Mouse (Mus musculus) intestine, embryonic 14.5 days (tissue): ENCODE data around the gene Spire2. TPM values are rescaled to one million over a fixed set of nuclear protein-coding genes. Genes with fewer than 3 reads are reported as not detected.

Experiments
- ATAC-seq: fragments of 200-750 bp; cut with Nextera tagmentation; replicated peaks from 2 replicates; pipeline ENCODE4 v1.8.0; 2017; ENCODE audit warnings: low read depth, moderate number of reproducible peaks, moderate TSS enrichment, moderate library complexity; ENCODE audit not compliant: low FRiP score, low TSS enrichment
- DNase-seq: peaks from one replicate; pipeline ENCODE4 v3.0.0-alpha.2; 2018; ENCODE audit warnings: low spot score
- H3K27ac ChIP-seq: fragments of 300-500 bp; sonication (generic); 2 replicates; pipeline ENCODE4 v1.5.1; 2014; ENCODE audit warnings: low read depth, mild to moderate bottlenecking, control low read depth
- H3K27me3 ChIP-seq: fragments of 300-500 bp; sonication (generic); replicated peaks from 2 replicates; pipeline ENCODE4 v1.6.1; 2014; ENCODE audit warnings: low read length, control low read depth; ENCODE audit not compliant: control insufficient read depth, insufficient read depth
- H3K36me3 ChIP-seq: fragments of 300-500 bp; sonication (generic); 2 replicates; pipeline ENCODE4 v1.6.1; 2014; ENCODE audit warnings: low read length, control low read depth; ENCODE audit not compliant: control insufficient read depth, insufficient read depth
- H3K4me1 ChIP-seq: fragments of 300-500 bp; sonication (generic); replicated peaks from 2 replicates; pipeline ENCODE4 v1.6.1; 2014; ENCODE audit warnings: low read length, control low read depth, mixed read lengths; ENCODE audit not compliant: control insufficient read depth, insufficient read depth
- H3K4me2 ChIP-seq: fragments of 300-500 bp; sonication (generic); 2 replicates; pipeline ENCODE4 v1.6.1; 2014; ENCODE audit warnings: low read length
- H3K4me3 ChIP-seq: fragments of 300-500 bp; sonication (generic); 2 replicates; pipeline ENCODE4 v1.5.1; 2014; ENCODE audit warnings: low read depth, low read length, control low read depth, mixed read lengths
- H3K9ac ChIP-seq: fragments of 300-500 bp; sonication (generic); 2 replicates; pipeline ENCODE4 v1.6.1; 2014; ENCODE audit warnings: mild to moderate bottlenecking, low read length
- H3K9me3 ChIP-seq: fragments of 300-500 bp; sonication (generic); 2 replicates; pipeline ENCODE4 v1.6.1; 2016; ENCODE audit warnings: low read length, control low read depth; ENCODE audit not compliant: control insufficient read depth
- WGBS: fragments of 180-500 bp; shearing (Covaris S2); extraction: QIAGEN DNeasy Blood & Tissue Kit; methylation state at CpG from one replicate; pipeline ENCODE4 v1.1.7; 2014; 5-methylcytosine and 5-hydroxymethylcytosine counted together
- polyA plus RNA-seq: library from polyadenylated mRNA; unstranded; fragments of >200 nt; fragmentation: Nextera tagmentation; extraction: Ambion mirVana; gene quantifications from 2 replicates; pipeline ENCODE4 v1.2.1, GENCODE M21; 2014

Gene Spire2
- polyA plus RNA-seq, 1 experiment from 2014 or later, result 2.9 TPM

- no peak overlapping the region for H3K27ac ChIP-seq
- ATAC-seq (no peak), DNase-seq (no peak)
- no peak overlapping the region for H3K9ac ChIP-seq
- WGBS, result 84% methylated on average over 4 of the region's 4 CpGs
- H3K4me3 ChIP-seq, result no peak overlapping the region
- H3K36me3 ChIP-seq, result no peaks in the 10 kb centered on the region
- peaks cover 11% of the 10 kb centered on the region for H3K4me1 ChIP-seq
- H3K9me3 ChIP-seq, result no peaks in the 10 kb centered on the region
- H3K4me2 ChIP-seq, result no peak overlapping the region
- H3K27me3 ChIP-seq, result no peaks in the 10 kb centered on the region
Measured at GRCm38 (mm10) chr8:123349073-123349472, 16.6 kb downstream of the Spire2 start.

- H3K9ac ChIP-seq, result no peak overlapping the region
- H3K4me1 ChIP-seq, result peaks cover 11% of the 10 kb centered on the region
- no peak overlapping the region for H3K4me3 ChIP-seq
- no peaks in the 10 kb centered on the region for H3K27me3 ChIP-seq
- ATAC-seq (no peak), DNase-seq (no peak)
- H3K9me3 ChIP-seq, result no peaks in the 10 kb centered on the region
- no peaks in the 10 kb centered on the region for H3K36me3 ChIP-seq
- H3K4me2 ChIP-seq, result no peak overlapping the region
- WGBS, result 78% methylated on average over 12 of the region's 12 CpGs
- H3K27ac ChIP-seq, result no peak overlapping the region
Measured at GRCm38 (mm10) chr8:123352118-123352517, 19.6 kb downstream of the Spire2 start.

DNA sequence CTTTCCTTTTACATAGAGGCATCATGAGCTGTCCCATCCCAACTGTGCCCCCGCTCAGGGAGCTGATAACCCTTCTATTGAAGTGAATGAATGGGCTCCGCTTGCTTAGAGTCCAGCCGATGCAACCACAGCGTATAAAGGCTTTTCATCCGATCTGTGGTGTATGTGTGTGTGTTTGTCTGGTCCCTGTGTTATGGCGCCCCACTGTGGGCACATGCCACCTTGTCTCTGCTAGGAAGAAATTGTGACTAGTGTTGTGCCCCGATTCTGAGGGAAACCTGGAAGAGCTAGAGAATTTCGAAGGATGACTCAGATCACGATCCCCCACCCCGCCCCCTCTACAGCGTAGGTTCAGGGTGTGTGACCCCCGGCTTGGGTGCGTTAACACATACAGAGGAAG is 20.3 kb downstream of the Spire2 start:
- Histone ChIP-seq H3K27ac (no peak overlapping the region), H3K4me3 (no peak overlapping the region), H3K4me1 (peaks cover 9% of the 10 kb centered on the region), H3K36me3 (no peaks in the 10 kb centered on the region), H3K27me3 (no peaks in the 10 kb centered on the region), H3K4me2 (no peak overlapping the region), H3K9ac (no peak overlapping the region), H3K9me3 (no peaks in the 10 kb centered on the region)
- 56% methylated on average over 13 of the region's 13 CpGs for WGBS
- DNase-seq, result no peak
- peak; percentile 36; the same call in 1 of the 2 replicates for ATAC-seq

DNA sequence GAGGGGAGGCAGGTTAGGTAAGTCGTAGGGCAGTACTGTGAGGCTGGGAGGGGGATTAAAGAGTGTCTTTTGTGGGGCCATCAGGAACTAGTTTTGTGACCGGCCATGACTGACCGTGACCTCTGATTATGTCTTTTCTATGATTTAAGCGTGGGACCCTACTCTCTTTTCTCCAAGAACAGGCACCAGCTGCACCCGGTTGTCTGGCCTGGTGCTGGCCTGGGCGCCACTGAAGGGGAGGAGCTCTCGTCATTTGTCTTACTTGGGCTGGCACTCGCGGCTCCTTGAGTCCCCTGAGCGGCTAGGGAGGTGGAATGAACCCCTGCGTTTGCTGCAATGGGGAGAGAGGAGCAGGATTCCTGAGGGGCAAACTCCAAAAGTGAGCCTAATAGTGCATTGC is 20.7 kb downstream of the Spire2 start:
- no peak for ATAC-seq
- H3K36me3 ChIP-seq, result no peaks in the 10 kb centered on the region
- no peak overlapping the region for H3K4me3 ChIP-seq
- H3K27me3 ChIP-seq, result no peaks in the 10 kb centered on the region
- no peak overlapping the region for H3K4me2 ChIP-seq
- no peaks in the 10 kb centered on the region for H3K9me3 ChIP-seq
- peaks cover 5% of the 10 kb centered on the region for H3K4me1 ChIP-seq
- H3K9ac ChIP-seq, result no peak overlapping the region
- WGBS, result 39% methylated on average over 11 of the region's 11 CpGs
- no peak overlapping the region for H3K27ac ChIP-seq
- no peak for DNase-seq

- Histone ChIP-seq H3K4me1 (no peaks in the 10 kb centered on the region), H3K36me3 (no peaks in the 10 kb centered on the region), H3K27ac (no peak overlapping the region), H3K9ac (no peak overlapping the region), H3K4me3 (no peak overlapping the region), H3K27me3 (no peaks in the 10 kb centered on the region), H3K9me3 (no peaks in the 10 kb centered on the region), H3K4me2 (no peak overlapping the region)
- DNase-seq (peak; percentile 97), ATAC-seq (peak; percentile 40; the same call in 1 of the 2 replicates)
- WGBS, result 47% methylated on average over 12 of the region's 12 CpGs
Measured at GRCm38 (mm10) chr8:123361082-123361739, 28.7 kb downstream of the Spire2 start.

DNA sequence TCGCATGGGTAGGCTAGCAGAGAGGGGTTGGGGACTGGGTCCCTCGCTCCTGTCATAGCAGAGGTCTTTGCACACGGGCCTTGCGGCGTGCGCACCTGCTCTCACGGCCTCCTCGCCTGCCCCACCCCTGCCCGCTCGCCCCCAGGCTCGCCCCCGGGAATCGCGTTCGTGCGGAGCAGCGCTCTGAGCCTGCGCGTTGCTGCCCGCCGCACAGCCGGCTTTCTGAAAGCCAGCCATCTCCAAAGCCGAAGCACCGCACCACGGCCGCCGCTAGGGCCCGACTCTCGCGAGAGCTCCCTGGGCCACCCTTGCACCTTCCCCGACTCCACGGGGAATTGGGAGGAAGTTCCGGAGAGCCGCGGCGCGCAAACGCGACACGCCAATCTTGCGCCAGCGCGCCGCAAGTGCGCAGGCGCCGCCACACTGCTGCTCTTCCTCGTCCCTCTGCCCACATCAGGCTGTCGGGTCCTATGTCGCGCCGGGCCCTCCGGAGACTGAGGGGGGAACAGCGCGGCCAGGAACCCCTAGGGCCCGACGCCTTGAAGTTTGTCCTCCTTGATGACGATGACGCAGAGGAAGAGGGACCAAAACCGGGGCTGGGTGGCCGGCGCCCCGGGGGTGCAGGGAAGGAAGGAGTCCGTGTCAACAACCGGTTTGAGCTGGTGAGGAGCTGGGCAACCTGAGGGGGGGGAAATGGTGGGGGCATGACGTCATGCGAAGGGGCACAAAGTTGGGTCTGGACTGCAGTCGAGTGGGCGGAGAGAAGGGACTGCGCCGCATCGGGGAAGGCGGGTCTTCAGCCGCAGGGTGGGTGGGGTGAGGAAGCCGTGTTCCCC is 41.1 kb downstream of the Spire2 start, which contains the start of gene Tcf25:
Tcf25 (plus strand) TSS at position 351 of the 836 bp plus-strand sequence.
- under 1% methylated on average over 74 of the region's 75 CpGs for WGBS
- Histone ChIP-seq H3K9ac (peak within 1 kb of the TSS; percentile 87), H3K9me3 (no peaks in the 10 kb centered on the region), H3K36me3 (peaks cover 9% of the 10 kb centered on the region), H3K4me2 (peak within 1 kb of the TSS; percentile 78), H3K4me1 (peaks cover 13% of the 10 kb centered on the region), H3K27ac (peak within 1 kb of the TSS; percentile 99), H3K4me3 (peak within 1 kb of the TSS; percentile 89), H3K27me3 (no peaks in the 10 kb centered on the region)
- peak; percentile 93 for ATAC-seq
- DNase-seq, result peak; percentile 97

GRCm38 (mm10) chr8:123374239-123374578 is 41.7 kb downstream of the Spire2 start:
- Histone ChIP-seq H3K36me3 (peaks cover 9% of the 10 kb centered on the region), H3K9ac (peak overlapping the region; percentile 87), H3K4me1 (peaks cover 13% of the 10 kb centered on the region), H3K4me2 (peak overlapping the region; percentile 78), H3K9me3 (no peaks in the 10 kb centered on the region), H3K27me3 (no peaks in the 10 kb centered on the region), H3K27ac (peak overlapping the region; percentile 99), H3K4me3 (peak overlapping the region; percentile 89)
- under 1% methylated on average over 19 of the region's 20 CpGs for WGBS
- DNase-seq, result peak; percentile 99
- peak; percentile 83 for ATAC-seq

- no peak for ATAC-seq
- peaks cover 13% of the 10 kb centered on the region for H3K4me1 ChIP-seq
- no peak overlapping the region for H3K4me3 ChIP-seq
- H3K27me3 ChIP-seq, result no peaks in the 10 kb centered on the region
- no peaks in the 10 kb centered on the region for H3K9me3 ChIP-seq
- 85% methylated on average over 10 of the region's 10 CpGs for WGBS
- H3K36me3 ChIP-seq, result peaks cover 10% of the 10 kb centered on the region
- no peak for DNase-seq
- no peak overlapping the region for H3K4me2 ChIP-seq
- H3K9ac ChIP-seq, result no peak overlapping the region
- no peak overlapping the region for H3K27ac ChIP-seq
Measured at GRCm38 (mm10) chr8:123375701-123376100, 43.2 kb downstream of the Spire2 start.
